Mouse (Mus musculus): ENCODE measurements at regions not wholly inside any gene's neighbourhood (a gene's known extent, or its start where the extent isn't known, plus 50 kb on each side); places are given as distances from the start of the nearest gene placed in this dataset.

DNA sequence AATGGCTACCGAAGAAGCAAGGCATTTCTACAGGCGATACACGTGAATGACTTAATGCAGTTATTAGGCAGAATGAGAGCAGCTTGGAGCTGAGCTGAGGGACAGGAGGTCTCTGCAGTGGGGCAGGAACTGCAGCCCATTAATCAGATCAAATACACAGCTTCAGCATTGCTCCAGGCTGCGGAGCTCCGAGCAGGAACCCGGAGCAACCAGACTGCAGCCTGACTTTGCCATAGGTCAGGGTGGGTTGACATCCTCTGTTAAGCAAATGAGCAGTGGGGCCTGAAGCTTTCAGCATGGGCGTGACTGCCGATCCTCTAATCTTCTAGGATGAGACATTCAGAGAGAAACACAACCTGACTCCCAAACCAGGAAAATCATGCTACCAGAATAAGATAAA lies 555.4 kb upstream of the Slc35b3 start:
- no peaks in the 10 kb centered on the region for H3K36me3 ChIP-seq (replicated peaks; ENCODE audit: insufficient read depth, low read length)
- ATAC-seq (no peak), DNase-seq (no peak)
- H3K9me3 ChIP-seq (ENCODE audit: low read length): no peaks in the 10 kb centered on the region
- TF ChIP-seq EP300 (IDR thresholded peaks at IDR 0.05; ENCODE audit: low read depth) (no peak), CTCF (IDR thresholded peaks at IDR 0.05; ENCODE audit: low read depth) (no peak)
- no peak overlapping the region for H3K4me2 ChIP-seq (ENCODE audit: low read depth, low read length)
- no peaks in the 10 kb centered on the region for H3K27me3 ChIP-seq (ENCODE audit: insufficient read depth, low read length)
- no peak overlapping the region for H3K9ac ChIP-seq (replicated peaks)
- whole genome bisulfite sequencing (ENCODE audit: insufficient replicate concordance): 65% methylated on average over 8 of the region's 8 CpGs
- H3K27ac ChIP-seq (ENCODE audit: low read depth): no peak overlapping the region
- H3K4me3 ChIP-seq (ENCODE audit: low read depth, low read length): no peak overlapping the region
- no peaks in the 10 kb centered on the region for H3K4me1 ChIP-seq (ENCODE audit: insufficient read depth)

DNA sequence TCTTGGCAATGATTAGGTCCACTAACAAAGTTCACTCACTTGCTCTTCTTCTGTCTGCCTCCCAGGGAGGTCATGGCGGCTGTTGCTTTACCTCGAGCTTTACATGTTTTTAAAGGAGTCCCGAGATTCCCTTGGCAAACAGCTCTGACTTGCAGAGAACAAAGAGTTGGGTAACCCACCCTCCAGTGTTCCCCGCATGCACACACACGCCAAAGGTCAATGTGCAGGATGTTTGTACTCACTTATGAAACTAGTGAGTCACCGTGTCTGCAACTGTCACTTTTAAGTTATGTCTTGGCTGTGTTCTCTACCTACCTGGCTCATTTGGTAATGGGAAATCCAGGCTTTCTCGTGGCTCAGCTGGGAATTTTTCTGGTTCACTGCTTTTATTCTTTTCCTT lies 529.1 kb upstream of the Slc35b3 start:
- no peak for TF ChIP-seq EP300 (IDR thresholded peaks at IDR 0.05; ENCODE audit: low read depth)
- TF ChIP-seq CTCF (IDR thresholded peaks at IDR 0.05; ENCODE audit: low read depth): no peak
- Histone ChIP-seq H3K27me3 (ENCODE audit: insufficient read depth, low read length) (no peaks in the 10 kb centered on the region), H3K36me3 (replicated peaks; ENCODE audit: insufficient read depth, low read length) (no peaks in the 10 kb centered on the region), H3K4me1 (ENCODE audit: insufficient read depth) (no peaks in the 10 kb centered on the region), H3K9me3 (ENCODE audit: low read length) (no peaks in the 10 kb centered on the region), H3K4me2 (ENCODE audit: low read depth, low read length) (no peak overlapping the region), H3K27ac (ENCODE audit: low read depth) (no peak overlapping the region), H3K9ac (replicated peaks) (no peak overlapping the region), H3K4me3 (ENCODE audit: low read depth, low read length) (no peak overlapping the region)
- WGBS (ENCODE audit: insufficient replicate concordance): 62% methylated on average over 7 of the region's 7 CpGs
- DNase-seq (no peak), ATAC-seq (no peak)

DNA sequence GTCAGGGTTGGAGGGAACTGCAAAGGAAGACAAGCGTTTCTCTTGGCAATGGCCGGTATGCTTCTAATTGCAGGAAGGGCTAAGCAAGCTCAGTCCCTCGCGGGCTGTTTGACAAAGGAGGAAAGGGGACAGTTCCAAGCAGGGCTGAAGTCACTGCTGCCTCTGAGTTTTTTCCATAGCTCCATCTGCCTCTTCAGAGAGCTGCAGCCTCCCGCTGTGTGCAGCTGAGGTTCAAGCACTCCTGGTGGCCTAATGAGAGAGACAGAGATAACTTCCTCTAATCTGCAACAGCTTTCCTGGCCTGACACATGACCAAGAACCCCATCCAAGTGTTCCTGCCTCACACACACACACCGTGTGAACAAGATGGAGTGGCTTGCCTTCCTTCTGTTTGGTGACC lies 511.9 kb upstream of the Slc35b3 start:
- Histone ChIP-seq H3K9ac (replicated peaks) (no peak overlapping the region), H3K27ac (ENCODE audit: low read depth) (no peak overlapping the region), H3K9me3 (ENCODE audit: low read length) (no peaks in the 10 kb centered on the region), H3K4me3 (ENCODE audit: low read depth, low read length) (no peak overlapping the region), H3K27me3 (ENCODE audit: insufficient read depth, low read length) (no peaks in the 10 kb centered on the region), H3K4me2 (ENCODE audit: low read depth, low read length) (no peak overlapping the region), H3K36me3 (replicated peaks; ENCODE audit: insufficient read depth, low read length) (no peaks in the 10 kb centered on the region), H3K4me1 (ENCODE audit: insufficient read depth) (no peaks in the 10 kb centered on the region)
- DNase-seq (no peak), ATAC-seq (no peak)
- 54% methylated on average over 6 of the region's 6 CpGs for WGBS (ENCODE audit: insufficient replicate concordance)
- TF ChIP-seq CTCF (IDR thresholded peaks at IDR 0.05; ENCODE audit: low read depth) (no peak), EP300 (IDR thresholded peaks at IDR 0.05; ENCODE audit: low read depth) (no peak)

DNA sequence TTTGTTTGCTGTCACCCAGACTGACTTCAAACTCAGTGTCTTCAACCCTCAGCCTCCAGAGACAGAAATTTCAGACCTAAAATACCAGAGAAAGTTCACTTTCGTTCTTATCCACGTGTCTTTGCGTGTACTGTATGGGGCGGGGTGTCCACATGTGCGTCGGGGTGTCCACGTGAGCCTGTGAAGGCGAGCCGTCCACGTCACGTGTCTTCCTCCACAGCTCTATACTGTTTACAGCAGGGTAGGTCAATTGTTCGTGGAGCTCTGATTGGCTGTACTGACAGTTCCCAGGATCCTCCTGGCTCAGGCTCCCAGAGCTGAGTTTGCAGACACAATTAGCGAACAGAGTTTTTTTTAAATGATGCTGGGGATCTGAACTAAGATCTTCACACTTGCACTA lies 481.1 kb upstream of the Slc35b3 start:
- no peaks in the 10 kb centered on the region for H3K9me3 ChIP-seq (ENCODE audit: low read length)
- ATAC-seq (no peak), DNase-seq (no peak)
- no peak overlapping the region for H3K9ac ChIP-seq (replicated peaks)
- H3K4me2 ChIP-seq (ENCODE audit: low read depth, low read length): no peak overlapping the region
- no peaks in the 10 kb centered on the region for H3K4me1 ChIP-seq (ENCODE audit: insufficient read depth)
- 81% methylated on average over 13 of the region's 13 CpGs for WGBS (ENCODE audit: insufficient replicate concordance)
- H3K4me3 ChIP-seq (ENCODE audit: low read depth, low read length): no peak overlapping the region
- H3K36me3 ChIP-seq (replicated peaks; ENCODE audit: insufficient read depth, low read length): no peaks in the 10 kb centered on the region
- H3K27me3 ChIP-seq (ENCODE audit: insufficient read depth, low read length): no peaks in the 10 kb centered on the region
- TF ChIP-seq CTCF (IDR thresholded peaks at IDR 0.05; ENCODE audit: low read depth) (no peak), EP300 (IDR thresholded peaks at IDR 0.05; ENCODE audit: low read depth) (no peak)
- H3K27ac ChIP-seq (ENCODE audit: low read depth): no peak overlapping the region

DNA sequence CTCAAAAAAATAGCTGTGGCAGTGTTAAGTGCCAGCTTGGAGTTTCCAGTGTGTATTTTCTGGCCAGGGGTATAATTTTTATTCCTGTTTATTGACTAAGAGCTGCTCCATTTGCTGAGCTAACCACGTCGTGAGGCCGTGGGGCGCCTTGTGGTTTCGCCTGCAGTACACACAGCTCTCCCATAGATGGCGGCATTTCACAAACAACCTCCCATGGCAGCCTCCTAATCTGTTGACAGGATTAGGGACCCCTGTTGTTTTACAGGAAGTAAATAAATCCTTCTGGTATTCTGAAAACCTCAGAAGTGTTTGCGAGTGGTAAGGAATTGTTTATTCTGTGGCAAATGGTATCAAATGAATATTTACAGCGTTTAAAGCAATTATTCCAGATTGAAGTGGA lies 480.2 kb upstream of the Slc35b3 start:
- WGBS (ENCODE audit: insufficient replicate concordance): 10% methylated on average over 8 of the region's 8 CpGs
- TF ChIP-seq CTCF (IDR thresholded peaks at IDR 0.05; ENCODE audit: low read depth) (peak; percentile 83), EP300 (IDR thresholded peaks at IDR 0.05; ENCODE audit: low read depth) (no peak)
- no peaks in the 10 kb centered on the region for H3K9me3 ChIP-seq (ENCODE audit: low read length)
- no peaks in the 10 kb centered on the region for H3K36me3 ChIP-seq (replicated peaks; ENCODE audit: insufficient read depth, low read length)
- no peak overlapping the region for H3K27ac ChIP-seq (ENCODE audit: low read depth)
- H3K9ac ChIP-seq (replicated peaks): peak overlapping the region; percentile 46; the same call in 1 of the 2 replicates
- ATAC-seq (peak; percentile 53; the same call in 1 of the 2 replicates), DNase-seq (peak; percentile 62)
- H3K27me3 ChIP-seq (ENCODE audit: insufficient read depth, low read length): no peaks in the 10 kb centered on the region
- peak overlapping the region; percentile 37 for H3K4me3 ChIP-seq (ENCODE audit: low read depth, low read length)
- peak overlapping the region; percentile 67 for H3K4me2 ChIP-seq (ENCODE audit: low read depth, low read length)
- H3K4me1 ChIP-seq (ENCODE audit: insufficient read depth): no peaks in the 10 kb centered on the region

DNA sequence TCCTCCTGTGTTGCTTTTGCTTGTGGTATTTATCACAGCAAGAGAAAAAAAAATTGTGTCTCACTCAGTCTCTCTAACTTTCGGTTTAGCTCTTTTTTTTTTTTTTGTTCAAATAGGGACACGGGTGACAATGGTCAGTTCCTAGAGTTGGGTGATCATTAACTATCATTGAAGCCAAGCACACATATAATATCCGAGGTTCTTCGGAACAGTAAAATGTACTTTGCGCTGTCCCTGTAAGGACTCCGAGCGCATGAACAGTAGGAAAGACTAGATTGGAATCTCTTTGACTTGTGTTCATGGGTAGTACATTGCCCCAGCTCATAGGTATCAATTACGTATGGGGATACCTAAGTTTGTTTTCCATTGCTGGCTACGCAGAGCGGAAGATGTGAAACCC lies 479.7 kb upstream of the Slc35b3 start:
- no peak overlapping the region for H3K27ac ChIP-seq (ENCODE audit: low read depth)
- H3K9ac ChIP-seq (replicated peaks): peak overlapping the region; percentile 46; the same call in 1 of the 2 replicates
- H3K4me2 ChIP-seq (ENCODE audit: low read depth, low read length): peak overlapping the region; percentile 67
- H3K4me3 ChIP-seq (ENCODE audit: low read depth, low read length): peak overlapping the region; percentile 37
- H3K9me3 ChIP-seq (ENCODE audit: low read length): no peaks in the 10 kb centered on the region
- no peaks in the 10 kb centered on the region for H3K27me3 ChIP-seq (ENCODE audit: insufficient read depth, low read length)
- no peak for DNase-seq
- WGBS (ENCODE audit: insufficient replicate concordance): 64% methylated on average over 10 of the region's 10 CpGs
- no peaks in the 10 kb centered on the region for H3K36me3 ChIP-seq (replicated peaks; ENCODE audit: insufficient read depth, low read length)
- H3K4me1 ChIP-seq (ENCODE audit: insufficient read depth): no peaks in the 10 kb centered on the region
- TF ChIP-seq CTCF (IDR thresholded peaks at IDR 0.05; ENCODE audit: low read depth): no peak
- no peak for TF ChIP-seq EP300 (IDR thresholded peaks at IDR 0.05; ENCODE audit: low read depth)
- peak; percentile 64; the same call in 1 of the 2 replicates for ATAC-seq

DNA sequence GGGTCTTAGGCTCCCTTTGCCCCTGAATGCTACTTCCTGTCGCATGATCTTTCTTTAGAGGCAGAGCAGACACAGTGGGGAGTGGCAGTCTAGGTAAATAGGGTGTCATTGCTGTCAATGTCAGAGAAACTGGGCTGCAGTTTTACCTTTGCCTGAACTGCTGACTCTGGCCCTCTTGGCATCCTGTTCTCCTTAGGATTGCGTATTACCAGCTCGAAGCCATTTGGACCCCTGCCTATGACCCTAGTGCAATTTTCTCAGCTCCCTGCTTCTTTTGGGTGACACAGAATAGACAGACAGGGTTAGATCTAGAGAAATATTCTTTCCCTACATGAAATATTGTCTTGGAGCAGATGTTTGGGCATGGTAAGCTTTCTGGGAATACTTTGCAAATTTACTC lies 467.3 kb upstream of the Slc35b3 start:
- H3K4me1 ChIP-seq (ENCODE audit: insufficient read depth): no peaks in the 10 kb centered on the region
- ATAC-seq (no peak), DNase-seq (no peak)
- H3K27ac ChIP-seq (ENCODE audit: low read depth): no peak overlapping the region
- H3K4me2 ChIP-seq (ENCODE audit: low read depth, low read length): no peak overlapping the region
- no peaks in the 10 kb centered on the region for H3K9me3 ChIP-seq (ENCODE audit: low read length)
- no peaks in the 10 kb centered on the region for H3K36me3 ChIP-seq (replicated peaks; ENCODE audit: insufficient read depth, low read length)
- TF ChIP-seq CTCF (IDR thresholded peaks at IDR 0.05; ENCODE audit: low read depth) (no peak), EP300 (IDR thresholded peaks at IDR 0.05; ENCODE audit: low read depth) (no peak)
- no peak overlapping the region for H3K4me3 ChIP-seq (ENCODE audit: low read depth, low read length)
- 72% methylated on average over 3 of the region's 3 CpGs for WGBS (ENCODE audit: insufficient replicate concordance)
- no peaks in the 10 kb centered on the region for H3K27me3 ChIP-seq (ENCODE audit: insufficient read depth, low read length)
- no peak overlapping the region for H3K9ac ChIP-seq (replicated peaks)
